Mouse (Mus musculus): ENCODE measurements around the gene Ankar. TPM values are rescaled to one million over a fixed set of nuclear protein-coding genes. Genes with fewer than 3 reads are reported as not detected.

Ankar gene
- polyA plus RNA-seq (2012; rRNA removed; ENCODE audit: low replicate concordance) = not detected in 2 replicates

DNA sequence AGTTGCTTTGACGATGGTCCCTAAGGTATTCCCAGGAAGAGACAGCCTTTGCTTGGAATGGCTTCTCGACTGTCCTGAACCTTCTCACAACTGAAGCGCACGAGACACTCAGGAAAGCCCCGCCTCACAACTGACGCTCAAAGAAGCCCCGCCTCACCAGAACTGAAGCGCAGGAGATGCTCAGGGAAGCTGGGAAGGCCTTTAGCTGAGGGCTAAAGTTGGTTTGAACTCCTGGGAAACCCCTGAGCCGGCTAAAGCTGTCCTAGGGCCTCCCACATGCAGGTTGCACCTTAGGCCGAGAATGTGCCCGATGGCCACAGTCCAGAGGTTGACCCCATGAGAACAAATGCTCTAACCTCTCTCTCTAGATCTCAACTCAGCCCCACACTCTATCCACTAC lies at the start of gene Ankar:
Ankar (minus strand) TSS at position 101 of the 400 bp plus-strand sequence.

GRCm38 (mm10) chr1:72710753-72711653 lies 10.6 kb upstream of the Ankar start, which contains the start of gene Rpl37a:
Gene Rpl37a, plus strand, starts transcription at chr1:72711290.

Other genes with a start within 250 kb of the Ankar start
- 0.18 TPM in 2 replicates for gene March4, start 163.6 kb downstream of the Ankar start, polyA plus RNA-seq (2012; rRNA removed; ENCODE audit: low replicate concordance)
- gene Smarcal1, start 117.3 kb downstream of the Ankar start, polyA plus RNA-seq (2012; rRNA removed; ENCODE audit: low replicate concordance) = 9.3 and 16.7 TPM in 2 replicates
- 169 and 198 TPM in 2 replicates for gene Rpl37a, start 10.7 kb upstream of the Ankar start, polyA plus RNA-seq (2012; rRNA removed; ENCODE audit: low replicate concordance)
- 5.7 and 25.8 TPM in 2 replicates for gene Igfbp2, start 123.9 kb upstream of the Ankar start, polyA plus RNA-seq (2012; rRNA removed; ENCODE audit: low replicate concordance)
- gene Igfbp5, start 174.3 kb upstream of the Ankar start, polyA plus RNA-seq (2012; rRNA removed; ENCODE audit: low replicate concordance) = 5.3 and 7.9 TPM in 2 replicates